Mouse (Mus musculus) cortical plate, adult 2 months (tissue): ENCODE data around the gene Add3.

Source experiments
- CTCF ChIP-seq: fragments of 200-500 bp; IDR thresholded peaks from 2 replicates; pipeline ENCODE4 v1.5.1; 2011; ENCODE audit warnings: mild to moderate bottlenecking, control low read depth, low read length; ENCODE audit not compliant: insufficient read depth; ENCODE audit errors: extremely low read depth
- POLR2A ChIP-seq: fragments of 200-500 bp; IDR thresholded peaks from 2 replicates; pipeline ENCODE4 v1.6.1; 2011; ENCODE audit warnings: mild to moderate bottlenecking, low read length, control low read depth; ENCODE audit not compliant: insufficient read depth; ENCODE audit errors: extremely low read depth

DNA sequence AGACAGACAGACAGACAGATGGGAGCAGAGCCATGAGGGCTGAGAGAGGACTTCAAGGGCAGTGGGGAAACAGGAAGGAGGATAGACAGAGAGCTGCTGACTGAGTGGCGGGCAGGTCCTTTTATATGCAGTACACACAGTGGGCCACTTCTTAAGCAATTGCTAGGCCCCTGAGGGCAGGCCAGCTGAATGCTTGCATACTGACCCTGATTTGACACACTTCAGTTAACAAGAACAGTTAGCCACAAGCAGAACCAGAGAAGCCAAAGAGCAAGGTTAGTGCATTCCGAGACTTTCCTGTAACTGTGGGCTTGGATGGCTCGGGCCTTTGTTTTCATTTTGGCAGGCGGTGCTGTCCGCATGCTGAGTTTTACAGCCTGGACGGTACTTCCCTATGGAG lies 48.0 kb upstream of the Add3 start:
- TF ChIP-seq CTCF = no peak
- no peak for TF ChIP-seq POLR2A
